Mouse (Mus musculus): ENCODE measurements around the gene Esam.

DNA sequence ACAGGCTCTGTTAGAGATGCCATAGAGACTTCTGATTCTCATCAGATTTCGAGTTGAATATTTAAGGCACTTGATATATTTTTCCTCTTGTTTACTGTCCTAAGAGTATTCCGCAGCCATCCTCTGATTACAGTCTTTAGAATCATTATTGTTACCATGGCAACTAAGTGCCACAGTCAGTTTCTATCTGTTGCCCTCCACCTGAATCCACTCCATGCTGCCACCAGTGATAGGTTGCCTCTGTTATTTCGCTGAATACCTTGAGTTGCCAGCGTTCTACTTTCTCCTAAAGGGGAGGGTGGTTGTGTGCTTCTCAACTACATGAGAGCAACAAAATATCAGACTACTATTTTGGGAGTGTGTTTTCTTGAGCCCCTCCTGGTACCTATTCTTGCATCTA is 58.8 kb downstream of the Esam start:
- TF ChIP-seq CTCF (IDR thresholded peaks at IDR 0.05; ENCODE audit: borderline replicate concordance, extremely low read depth, insufficient read depth, insufficient read length) (no peak), POLR2A (IDR thresholded peaks at IDR 0.05; ENCODE audit: borderline replicate concordance, extremely low read depth, insufficient read depth, insufficient read length, poor library complexity, severe bottlenecking) (no peak)

Measured in brain, embryonic 14.5 days (tissue).